Mouse (Mus musculus): ENCODE measurements at regions not wholly inside any gene's neighbourhood (a gene's known extent, or its start where the extent isn't known, plus 50 kb on each side); places are given as distances from the start of the nearest gene placed in this dataset.

- no peak for TF ChIP-seq CTCF (IDR thresholded peaks at IDR 0.05; ENCODE audit: borderline replicate concordance, insufficient read depth, low read depth, low read length)
- TF ChIP-seq POLR2A (IDR thresholded peaks at IDR 0.05; ENCODE audit: borderline replicate concordance, insufficient read depth, low read length) = no peak
Measured at GRCm38 (mm10) chr12:50038808-50039374, 610.0 kb downstream of the Prkd1 start.

All from cerebellum, adult 2 months (tissue).